Mouse (Mus musculus): ENCODE results near the gene Evi5.

Gene Evi5

DNA sequence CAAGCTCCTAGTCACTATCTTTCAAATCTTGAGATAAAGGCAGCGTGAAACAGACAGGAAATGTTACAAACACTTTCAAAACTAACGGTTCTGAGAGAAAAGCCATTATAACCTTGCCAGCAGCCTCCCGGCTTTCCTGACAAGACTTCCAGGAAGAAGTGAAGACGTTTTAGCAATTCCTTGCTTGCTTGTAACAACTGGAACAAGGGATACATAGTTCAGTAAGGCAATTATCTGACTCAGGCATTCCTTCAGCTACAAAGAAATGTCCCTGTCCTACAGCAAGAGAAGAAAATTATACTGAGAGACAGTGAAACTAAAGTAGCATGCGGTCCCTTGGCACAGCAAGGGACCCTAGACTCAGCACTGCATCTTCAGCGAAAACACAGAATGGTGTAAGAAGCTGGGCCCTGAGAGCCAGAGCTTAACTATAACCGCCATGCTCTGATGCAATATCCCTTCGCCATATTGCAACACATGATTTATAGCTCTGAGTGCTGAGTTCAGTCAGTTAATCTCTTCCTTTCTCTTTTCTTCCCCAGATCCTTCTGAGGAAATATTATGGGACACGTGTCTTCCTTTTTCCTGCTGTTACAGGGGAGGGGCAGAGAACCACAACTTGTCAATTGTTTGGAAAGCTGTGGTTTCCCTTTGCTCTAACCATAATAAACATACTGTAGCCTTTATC, 125.5 kb downstream of the Evi5 start:
- no peak for DNase-seq (ENCODE audit: low spot score in 2 of 2)

- no peak for DNase-seq (ENCODE audit: low spot score in 2 of 2)
Observed at GRCm38 (mm10) chr5:107739023-107739422, 135.9 kb downstream of the Evi5 start.

GRCm38 (mm10) chr5:107738296-107738695, 136.6 kb downstream of the Evi5 start:
- DNase-seq (ENCODE audit: low spot score in 2 of 2), result no peak

- no peak for DNase-seq (ENCODE audit: low spot score in 2 of 2)
Observed at GRCm38 (mm10) chr5:107736171-107736570, 138.7 kb downstream of the Evi5 start.

DNA sequence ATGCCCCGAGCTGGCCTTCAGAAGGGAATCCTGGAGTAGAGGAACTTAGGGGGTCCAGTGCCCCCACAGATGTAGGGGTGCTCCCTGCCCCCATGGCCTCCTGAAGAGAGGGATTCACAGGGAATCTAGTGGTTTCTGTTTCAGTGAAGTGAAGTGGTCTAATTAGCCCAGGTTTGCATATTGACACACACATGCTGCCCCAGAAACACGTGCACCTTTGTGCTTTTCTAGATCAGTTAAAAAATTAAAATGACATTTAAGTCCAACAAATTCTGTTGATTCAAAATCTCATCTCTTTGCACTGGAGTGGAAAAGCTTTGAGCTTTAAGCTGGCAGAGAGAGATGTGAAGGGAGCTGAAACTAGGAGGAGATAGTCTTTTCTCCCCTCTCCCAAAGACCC, 143.1 kb downstream of the Evi5 start:
- DNase-seq (ENCODE audit: low spot score in 2 of 2), result no peak

- no peak for DNase-seq (ENCODE audit: low spot score in 2 of 2)
Observed at GRCm38 (mm10) chr5:107731408-107731807, 143.5 kb downstream of the Evi5 start.

DNA sequence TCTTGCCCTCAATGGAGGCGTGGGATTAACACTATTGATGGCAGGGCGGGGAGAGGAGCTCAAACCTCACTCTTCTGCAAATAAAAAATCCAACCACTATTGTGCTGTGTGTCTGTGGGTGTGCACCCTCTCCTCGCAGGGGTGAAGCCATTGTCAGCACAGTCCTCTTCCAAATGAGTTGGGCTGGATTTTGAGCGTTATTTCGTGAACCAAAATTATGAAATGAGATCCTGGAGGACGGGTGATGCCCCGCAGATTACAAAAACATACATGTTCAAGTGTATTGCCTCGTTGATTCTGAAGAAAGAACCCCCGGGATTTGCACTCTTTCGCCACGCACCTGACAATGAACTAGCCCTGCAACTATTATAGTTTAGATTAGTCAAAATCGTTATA, 147.9 kb downstream of the Evi5 start:
- no peak for DNase-seq (ENCODE audit: low spot score in 2 of 2)

DNA sequence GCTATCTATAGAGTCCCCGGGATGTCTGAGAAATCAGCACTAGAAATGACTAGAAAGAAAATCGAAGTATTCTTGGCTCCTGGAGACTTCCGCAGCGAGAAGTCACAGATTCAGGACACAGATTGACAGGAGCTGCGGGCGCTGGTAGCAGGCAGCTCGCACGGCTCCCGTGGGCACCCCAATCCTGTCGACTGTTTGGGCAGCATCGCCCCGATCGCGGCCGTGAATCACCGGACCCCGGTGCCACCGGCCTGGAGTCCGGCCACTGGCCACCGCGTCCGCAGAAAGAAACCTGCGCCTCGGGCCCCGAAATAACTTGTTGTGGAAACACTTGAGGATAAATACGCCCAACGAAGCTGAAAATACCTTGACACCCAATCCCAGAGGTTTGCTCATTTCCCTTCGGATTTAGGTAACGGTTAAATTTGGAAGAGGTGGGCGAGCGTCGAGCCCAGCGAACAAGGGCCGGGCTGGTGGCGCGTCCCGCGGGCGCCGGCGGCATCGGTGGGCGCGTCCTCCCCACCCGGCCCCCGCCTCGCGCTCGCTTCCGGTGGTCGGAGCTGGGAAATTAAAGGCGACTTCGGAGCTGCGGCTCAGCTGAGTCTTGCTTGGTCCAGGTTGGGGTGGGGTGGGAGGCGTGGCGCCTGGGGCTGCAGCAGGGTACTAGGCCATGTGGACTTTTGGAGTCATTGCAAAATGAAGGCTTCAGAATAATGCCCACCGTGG, 148.5 kb downstream of the Evi5 start:
- no peak for DNase-seq (ENCODE audit: low spot score in 2 of 2)

DNA sequence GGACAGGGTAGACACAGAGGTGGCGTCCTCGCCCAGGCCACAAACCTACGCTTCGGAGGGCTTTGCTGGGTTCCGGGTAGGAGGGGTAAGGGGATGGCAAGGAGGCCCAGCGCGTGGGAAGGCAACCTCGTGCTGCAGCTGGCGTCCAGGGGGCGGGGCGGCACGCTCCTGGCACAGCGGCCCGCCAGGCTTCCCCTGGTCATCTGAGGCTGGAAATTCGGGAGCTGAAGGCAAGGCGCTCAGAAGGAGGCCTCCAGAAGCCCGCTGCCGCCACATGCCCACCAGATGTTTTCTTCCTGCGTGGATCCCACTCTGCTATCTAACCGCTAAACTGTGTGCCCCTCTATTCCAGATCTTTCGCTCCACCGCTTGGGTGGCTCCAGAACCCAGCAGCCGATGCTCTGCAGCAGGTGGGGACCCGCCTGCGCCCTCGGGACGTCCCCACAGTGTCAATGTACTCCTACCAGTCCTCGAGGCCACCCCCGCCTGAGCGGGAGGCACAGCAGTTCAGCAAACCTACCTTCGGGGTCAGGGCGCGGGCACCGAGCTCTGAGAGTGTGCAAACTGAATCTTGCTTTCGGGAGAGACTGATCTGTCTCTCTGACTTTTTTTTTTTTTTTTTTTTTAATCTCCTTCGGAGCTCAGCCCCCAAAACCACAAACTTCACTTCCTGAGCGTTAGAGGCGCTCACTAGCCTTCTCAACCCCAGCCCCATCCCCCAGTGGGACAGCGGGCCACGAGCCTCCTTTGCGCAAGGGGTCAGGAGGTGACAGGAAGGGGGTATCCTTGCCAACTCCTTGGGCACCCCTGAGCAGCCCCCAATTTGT, 149.3 kb downstream of the Evi5 start, which contains the start of gene Gfi1:
TSS of gene Gfi1 (minus strand) at position 602 of the 827 bp plus-strand sequence.
- no peak for DNase-seq (ENCODE audit: low spot score in 2 of 2)

GRCm38 (mm10) chr5:107724661-107725434, 150.1 kb downstream of the Evi5 start:
- no peak for DNase-seq (ENCODE audit: low spot score in 2 of 2)

DNA sequence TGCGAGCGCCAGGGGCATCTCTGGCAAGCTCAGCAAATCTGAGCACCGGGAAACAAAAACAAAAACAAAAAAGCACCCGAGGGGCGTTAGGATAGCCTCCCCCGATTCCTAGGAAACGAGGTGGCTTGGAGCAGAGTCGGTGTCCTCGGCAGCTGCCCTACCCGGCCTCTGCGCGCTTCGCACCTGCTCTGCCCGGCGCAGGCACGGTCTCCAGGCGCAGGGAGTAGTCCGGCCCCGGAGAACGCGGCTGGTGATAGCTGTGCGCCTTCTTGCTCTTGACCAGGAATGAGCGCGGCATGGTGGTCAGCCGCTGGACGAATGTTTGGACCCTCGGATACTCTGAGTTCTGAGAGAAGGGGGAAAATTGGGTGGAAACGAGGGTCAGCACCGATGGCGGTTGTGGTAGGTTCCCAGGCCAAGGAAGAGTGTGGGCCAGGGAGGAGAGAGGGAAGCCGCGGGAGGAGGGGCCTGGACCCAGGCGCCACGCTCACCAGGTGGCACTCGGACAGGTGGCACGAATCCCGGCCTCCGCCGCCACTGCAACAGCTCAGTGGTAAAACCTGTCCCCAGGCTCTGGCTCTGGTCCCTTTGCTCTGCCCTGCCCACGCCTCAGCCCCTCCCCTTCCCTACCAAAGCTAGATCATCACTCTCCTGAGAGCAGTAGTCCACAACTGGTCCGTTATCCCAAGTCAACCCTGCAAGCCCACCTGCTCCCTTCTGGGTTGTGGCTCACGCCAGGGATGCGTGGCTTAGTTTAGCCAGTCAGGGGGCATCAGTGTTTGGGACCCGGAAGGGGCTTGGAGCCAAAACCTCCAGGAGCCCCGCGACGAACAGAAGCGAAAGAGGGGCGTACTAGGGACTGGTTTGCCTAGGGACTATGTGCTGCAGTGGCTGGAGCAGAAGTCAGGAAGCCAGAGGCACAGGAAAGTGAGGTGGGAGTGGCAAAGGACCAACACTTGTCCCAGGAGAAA, 151.1 kb downstream of the Evi5 start:
- DNase-seq (ENCODE audit: low spot score in 2 of 2), result no peak

GRCm38 (mm10) chr5:107722661-107723532, 152.0 kb downstream of the Evi5 start:
- no peak for DNase-seq (ENCODE audit: low spot score in 2 of 2)

DNA sequence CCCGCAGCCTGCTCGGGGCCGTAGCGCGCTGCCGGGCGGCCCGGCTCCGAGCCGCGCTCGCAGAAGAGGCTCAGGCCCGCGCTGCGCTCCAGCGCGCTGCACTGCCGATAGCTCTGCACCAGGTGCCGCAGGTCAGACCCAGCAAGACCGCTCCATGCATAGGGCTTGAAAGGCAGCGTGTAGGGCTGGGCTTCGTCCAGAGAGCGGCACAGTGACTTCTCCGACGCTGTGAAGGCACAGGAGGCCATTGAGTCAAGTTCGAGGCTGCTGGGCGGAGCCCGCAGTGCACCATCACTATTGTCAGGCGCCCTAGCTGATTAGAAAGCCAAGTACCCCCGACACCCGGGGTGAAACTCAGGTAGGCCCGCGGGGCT, 153.3 kb downstream of the Evi5 start:
- DNase-seq (ENCODE audit: low spot score in 2 of 2), result no peak

DNA sequence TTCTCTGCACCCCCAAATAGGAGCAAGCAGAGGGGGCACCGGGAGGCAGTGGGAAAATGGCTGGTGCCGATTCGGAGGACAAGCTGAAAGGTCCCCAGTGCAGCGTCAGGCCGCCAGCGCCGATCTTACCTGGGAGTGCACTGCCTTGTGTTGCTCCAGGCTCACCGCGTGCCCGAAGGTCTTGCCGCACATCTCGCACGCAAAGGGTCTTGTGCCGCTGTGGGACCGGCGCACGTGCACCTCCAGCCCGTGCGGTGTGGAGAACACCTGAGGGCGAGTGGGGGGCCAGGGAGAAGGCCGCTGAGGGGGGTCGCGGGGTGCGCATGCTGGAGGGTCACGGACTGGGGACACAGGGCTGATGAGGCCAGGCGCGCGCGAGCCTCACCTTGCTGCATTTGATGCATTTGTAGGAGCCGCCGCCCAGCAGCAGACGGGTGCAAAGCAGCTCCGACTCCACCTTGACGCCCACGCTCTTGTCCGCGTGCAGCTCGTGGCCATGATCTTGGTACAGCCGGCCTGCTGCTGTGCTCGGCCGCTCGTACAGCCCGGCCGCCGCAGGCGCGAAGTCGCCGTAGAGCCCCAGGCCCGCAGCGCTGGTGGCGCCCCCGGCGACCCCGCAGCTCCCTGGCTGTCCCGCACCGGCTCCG, 153.8 kb downstream of the Evi5 start:
- no peak for DNase-seq (ENCODE audit: low spot score in 2 of 2)

GRCm38 (mm10) chr5:107720511-107720910, 154.4 kb downstream of the Evi5 start:
- no peak for DNase-seq (ENCODE audit: low spot score in 2 of 2)

- no peak for DNase-seq (ENCODE audit: low spot score in 2 of 2)
Observed at GRCm38 (mm10) chr5:107719786-107720185, 155.1 kb downstream of the Evi5 start.

DNA sequence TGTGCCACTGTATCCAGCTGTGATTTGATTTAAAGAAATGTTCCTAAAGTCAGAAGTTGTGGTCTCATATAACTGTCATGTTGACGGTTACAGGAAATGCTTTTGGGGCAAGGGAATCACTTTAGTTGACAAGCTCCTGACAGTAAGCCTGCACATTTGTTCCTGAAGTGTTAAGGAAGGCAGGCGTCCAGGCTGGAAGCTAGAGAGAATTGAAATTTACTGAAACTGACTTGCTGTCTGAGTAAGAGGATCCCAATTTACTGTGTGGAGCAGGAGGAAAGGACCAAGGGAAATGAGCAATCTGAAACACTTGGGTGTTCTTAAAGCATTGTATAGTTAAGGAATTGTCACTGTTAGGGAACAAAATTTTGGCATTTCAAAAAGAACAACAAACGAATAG, 155.7 kb downstream of the Evi5 start:
- no peak for DNase-seq (ENCODE audit: low spot score in 2 of 2)

GRCm38 (mm10) chr5:107717871-107718361, 157.0 kb downstream of the Evi5 start:
- no peak for DNase-seq (ENCODE audit: low spot score in 2 of 2)

GRCm38 (mm10) chr5:107711689-107712088, 163.2 kb downstream of the Evi5 start:
- DNase-seq (ENCODE audit: low spot score in 2 of 2), result no peak

Data from frontal cortex, postnatal 36 days (tissue).